ENCODE assay signal across 9 mouse cellular contexts in genomic region chr10:74935016-74935415, GRCm38 (mm10). TPM values are rescaled to one million over a fixed set of nuclear protein-coding genes. Genes with fewer than 3 reads are reported as not detected.
DNase-seq lines count a peak whose midpoint lies in the region; TF ChIP-seq lines count a peak whose summit lies in the region.
"Had no signal": no experiment of that assay in that cellular context is flagged by ENCODE, and none has a peak within 500 bp of the region (broad histone marks: within the 10 kb centered on the region; RNA-seq: fewer than 3 reads in every experiment).

No protein-coding gene starts in this region.

- no peak overlapping the region for H3K27ac ChIP-seq in gastrocnemius, adult 2 months
- no peak overlapping the region for H3K27ac ChIP-seq in thymus, adult 2 months (ENCODE audit: control insufficient read depth, insufficient read depth, low read length)
- H3K27ac ChIP-seq: macrophage had no signal

- no peak overlapping the region for H3K4me3 ChIP-seq in gastrocnemius, adult 2 months
- H3K4me3 ChIP-seq in thymus, adult 2 months (ENCODE audit: control insufficient read depth, insufficient read depth, low read length): no peak overlapping the region

- intact Hi-C loops in gastrocnemius, adult 2 months (cut with DNase I): no loop called here

- no peak for DNase-seq in gastrocnemius, adult 2 months
- no peak for DNase-seq in gastrocnemius, adult 8-10 months (ENCODE audit: low spot score in 2 of 2)
- DNase-seq in ovary, postnatal 36 days (ENCODE audit: low spot score): peak; percentile 26
- no peak for DNase-seq in ovary, adult 18-20 months (ENCODE audit: low spot score)
- DNase-seq in embryo, embryonic 9.5 days (ENCODE audit: extremely low spot score): peak; percentile 21
- peak; percentile 22 for DNase-seq in naive thymus-derived CD4-positive, alpha-beta T cell, adult 2 months (ENCODE audit: low read depth)
- DNase-seq in thymus, adult 2 months: no peak
- DNase-seq in natural killer cell, adult 2 months (ENCODE audit: low spot score in 2 of 2): no peak

- TF ChIP-seq CTCF in gastrocnemius, adult 2 months (IDR thresholded peaks at IDR 0.05): peak; percentile 46
- TF ChIP-seq CTCF in thymus, adult 2 months (IDR thresholded peaks at IDR 0.05; ENCODE audit: borderline replicate concordance, control insufficient read depth, extremely low read depth, insufficient read depth, low read length, poor library complexity): no peak

- no peaks in the 10 kb centered on the region for H3K27me3 ChIP-seq in thymus, adult 2 months (ENCODE audit: control insufficient read depth, insufficient read depth, low read length)

- H3K4me1 ChIP-seq in thymus, adult 2 months (replicated peaks; ENCODE audit: control insufficient read depth, insufficient read depth, low read length): no peaks in the 10 kb centered on the region

- no peak for TF ChIP-seq POLR2A in thymus, adult 2 months (IDR thresholded peaks at IDR 0.05; ENCODE audit: control insufficient read depth, extremely low read depth, insufficient read depth, low read length, poor library complexity)

- WGBS in thymus, adult 2 months: 41% methylated on average over 6 of the region's 6 CpGs

- H3K36me3 ChIP-seq in thymus, adult 2 months (ENCODE audit: control insufficient read depth, insufficient read depth, low read length): no peaks in the 10 kb centered on the region

RNA-seq across cellular contexts. Expression of gene Gnaz, which starts 32.0 kb away (rescaled TPM):
- total RNA-seq in gastrocnemius, adult 2 months (2021): under 1 TPM; 0.10 to 0.22 TPM
- total RNA-seq in gastrocnemius, adult 8-10 months (2022): under 1 TPM; 0.19 to 0.94 (median 0.37) TPM
- 0.42 and 0.58 TPM in 2 replicates for polyA plus RNA-seq in thymus, adult 2 months (2012; rRNA removed)

Comparison
In these comparisons a context has a peak if more than half of its experiments do, and no peak if none do; other contexts are left out.
1. DNase-seq: peak in ovary, postnatal 36 days (single experiment), embryo, embryonic 9.5 days (single experiment) and naive thymus-derived CD4-positive, alpha-beta T cell, adult 2 months (single experiment); none in gastrocnemius, adult 2 months (single experiment), gastrocnemius, adult 8-10 months (0 of 2), ovary, adult 18-20 months (single experiment), thymus, adult 2 months (single experiment) and natural killer cell, adult 2 months (0 of 2).